Mouse (Mus musculus): ENCODE measurements around the gene Gpc3.
"Not testable (repeated sequence)": the region's sequence is repeated elsewhere in the genome, so short reads cannot be mapped to it uniquely, and the experiment has no call there.

The Gpc3 gene

GRCm38 (mm10) chrX:52412936-52413335, 200.8 kb downstream of the Gpc3 start:
- DNase-seq (ENCODE audit: low spot score in 2 of 2), result no peak

DNA sequence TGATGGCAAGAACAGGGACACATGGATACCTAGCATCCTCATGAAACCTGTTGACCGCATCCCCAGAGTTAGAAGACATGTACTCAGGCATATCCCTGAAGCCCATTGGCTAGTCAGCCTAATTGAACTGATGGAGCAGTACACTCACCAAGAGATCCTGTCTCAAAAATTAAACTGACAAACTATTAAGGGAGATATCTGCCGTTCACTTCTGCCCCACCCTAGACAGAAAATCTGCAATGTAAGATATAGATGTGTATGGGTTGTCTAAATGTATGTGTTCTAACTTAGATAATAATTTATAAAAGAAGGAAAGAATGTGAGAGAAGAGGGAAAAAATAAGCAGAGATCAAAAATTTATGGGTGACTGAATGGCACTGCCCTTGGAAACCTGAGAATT, 212.6 kb downstream of the Gpc3 start:
- DNase-seq (ENCODE audit: low spot score in 2 of 2), result no peak

GRCm38 (mm10) chrX:52375129-52375528, 238.6 kb downstream of the Gpc3 start:
- DNase-seq (ENCODE audit: low spot score in 2 of 2), result no peak

GRCm38 (mm10) chrX:52374209-52374608, 239.5 kb downstream of the Gpc3 start:
- no peak for DNase-seq (ENCODE audit: low spot score in 2 of 2)

GRCm38 (mm10) chrX:52372436-52372835, 241.3 kb downstream of the Gpc3 start:
- no peak for DNase-seq (ENCODE audit: low spot score in 2 of 2)

DNA sequence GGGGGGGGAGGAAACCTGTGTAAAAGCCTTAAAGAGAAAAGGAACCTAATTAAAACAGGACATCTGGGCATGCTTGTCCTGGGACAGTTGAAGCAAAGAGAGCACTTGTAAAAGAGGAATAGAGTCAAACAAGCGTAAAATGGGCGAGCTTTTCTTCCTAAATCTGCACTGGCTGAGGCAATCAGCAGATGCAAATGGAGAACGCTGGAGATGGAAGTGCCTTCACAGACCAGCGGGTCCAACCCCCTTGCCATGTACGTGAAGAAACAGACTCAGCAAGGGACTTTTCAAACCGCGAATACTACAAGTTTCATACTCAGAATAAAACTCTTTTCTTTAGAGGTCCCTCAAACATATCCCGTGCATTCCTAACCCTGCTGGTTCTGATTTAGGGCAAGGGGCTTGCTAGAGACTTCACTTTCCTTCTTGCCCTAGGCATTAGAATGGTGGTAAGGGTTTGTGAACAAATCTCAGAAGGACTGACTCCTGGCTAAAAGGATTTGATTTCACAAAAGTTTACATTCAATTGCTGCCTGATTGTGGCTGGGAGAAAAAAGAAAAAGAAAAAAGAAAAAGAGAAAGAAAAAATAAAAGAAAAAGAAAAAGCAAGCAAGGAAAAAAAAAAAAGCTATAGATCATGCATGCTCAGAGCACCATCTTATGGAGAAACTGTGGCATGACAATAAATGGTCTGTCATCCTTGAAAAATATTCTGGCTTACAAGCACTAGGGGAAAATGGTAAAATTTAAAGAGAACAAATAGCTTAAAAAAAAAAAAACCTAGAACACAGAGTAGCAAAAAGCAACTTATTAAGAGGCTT, 243.6 kb downstream of the Gpc3 start:
- DNase-seq (ENCODE audit: low spot score in 2 of 2), result no peak

DNA sequence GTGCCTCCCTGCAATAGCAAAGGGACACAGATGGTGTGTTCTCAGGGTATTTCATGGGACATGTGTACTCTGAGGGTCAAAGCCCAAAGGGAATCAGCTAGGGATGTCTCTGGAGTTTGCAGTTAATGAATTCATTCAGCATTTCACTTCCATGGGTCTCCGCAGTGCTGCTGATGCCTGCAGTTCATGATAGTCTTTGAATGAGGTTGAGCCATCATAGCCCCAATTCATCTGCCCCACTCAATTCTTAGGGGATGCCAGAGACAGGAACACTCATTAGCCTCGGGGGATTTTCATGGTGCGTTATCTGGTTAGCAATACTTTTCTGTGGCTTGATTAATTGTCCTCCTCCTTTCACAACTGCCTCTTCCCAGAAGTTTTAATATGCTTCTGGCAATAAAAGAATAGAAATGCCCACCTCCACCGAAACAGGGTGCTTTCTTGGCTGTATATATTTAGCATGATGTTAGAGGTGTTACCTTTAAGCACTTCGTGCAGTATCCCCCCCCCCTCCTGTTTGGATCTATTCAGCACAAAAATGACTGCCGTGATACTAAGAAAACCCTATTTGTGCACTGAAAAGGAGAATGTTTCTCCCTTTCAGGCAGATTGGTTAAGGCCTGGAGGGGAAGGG, 244.3 kb downstream of the Gpc3 start:
- no peak for DNase-seq (ENCODE audit: low spot score in 2 of 2)

DNA sequence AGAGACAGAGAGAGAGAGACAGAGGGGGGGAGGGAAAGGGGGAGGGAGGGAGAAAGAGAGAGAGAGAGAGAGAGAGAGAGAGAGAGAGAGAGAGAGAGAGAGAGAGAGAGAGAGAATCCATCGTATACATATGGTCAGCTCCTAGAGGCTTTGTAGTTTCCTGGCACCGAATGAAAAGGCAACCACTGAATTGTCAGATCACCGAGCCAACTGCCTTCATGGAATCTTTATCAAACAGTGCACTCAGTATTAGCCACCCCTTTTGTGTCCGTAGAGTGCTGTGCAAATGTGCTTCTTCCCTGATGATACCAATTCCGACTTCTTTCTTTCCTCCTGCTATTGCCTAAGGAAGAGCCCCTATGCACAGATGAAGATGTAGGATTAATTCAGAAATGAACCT, 246.9 kb downstream of the Gpc3 start:
- DNase-seq (ENCODE audit: low spot score in 2 of 2), result no peak

- no peak for DNase-seq (ENCODE audit: low spot score in 2 of 2)
These were observed 248.0 kb downstream of the Gpc3 start for GRCm38 (mm10) chrX:52365790-52366189.

DNA sequence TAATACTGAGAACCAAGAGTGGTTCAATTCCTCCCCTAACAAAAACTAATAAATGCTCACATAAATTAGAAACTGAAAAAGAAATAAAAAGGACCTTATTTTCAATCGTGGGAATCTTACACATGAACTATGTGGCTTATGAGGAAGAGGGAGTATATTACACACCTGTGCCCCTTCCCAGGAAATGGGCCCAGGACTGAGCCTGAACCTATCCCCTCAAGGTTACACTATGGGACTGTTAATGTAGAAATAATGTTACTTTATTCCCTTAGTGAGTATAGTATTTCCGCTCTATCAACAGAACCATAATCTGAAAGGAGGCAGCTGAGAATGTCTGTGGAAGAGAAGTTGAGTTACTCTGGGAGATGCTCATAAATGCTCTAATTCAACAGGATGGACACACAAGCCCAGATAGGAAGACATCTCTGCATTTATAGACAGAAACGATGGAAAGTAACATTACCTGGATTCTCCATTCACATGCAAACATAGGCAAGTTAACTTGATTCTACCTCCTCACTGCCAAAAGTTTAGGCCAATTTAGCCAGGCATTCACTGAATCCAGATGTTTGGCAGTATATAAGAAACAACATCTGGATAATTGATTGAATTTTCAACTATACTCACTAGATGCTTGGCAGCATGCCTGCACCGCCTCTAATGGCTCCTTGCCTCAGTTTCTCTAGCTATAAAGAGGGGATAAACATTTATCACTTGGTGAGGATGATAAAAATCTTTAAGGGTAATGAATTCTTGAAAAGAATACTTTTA, 251.3 kb downstream of the Gpc3 start:
- DNase-seq (ENCODE audit: low spot score in 2 of 2), result no peak

DNA sequence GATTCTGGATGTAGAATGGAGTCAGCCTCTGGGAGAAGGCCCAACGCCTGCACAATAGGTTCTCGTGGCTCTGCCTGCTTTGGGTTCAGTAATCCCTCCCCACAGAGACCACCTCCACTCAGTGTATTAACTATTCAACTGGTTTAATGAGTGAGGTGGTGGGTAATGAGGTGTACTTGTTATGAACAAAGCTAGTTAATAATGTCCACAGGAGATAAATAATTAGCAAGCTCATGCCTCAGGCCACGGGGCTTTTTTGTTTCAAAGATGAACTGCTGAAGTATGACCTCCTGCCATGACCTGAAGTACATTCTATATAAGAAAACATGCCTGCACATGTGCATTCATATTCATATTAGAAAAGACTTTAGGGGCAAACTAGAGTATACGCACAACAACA, 260.8 kb downstream of the Gpc3 start:
- no peak for DNase-seq (ENCODE audit: low spot score in 2 of 2)

DNA sequence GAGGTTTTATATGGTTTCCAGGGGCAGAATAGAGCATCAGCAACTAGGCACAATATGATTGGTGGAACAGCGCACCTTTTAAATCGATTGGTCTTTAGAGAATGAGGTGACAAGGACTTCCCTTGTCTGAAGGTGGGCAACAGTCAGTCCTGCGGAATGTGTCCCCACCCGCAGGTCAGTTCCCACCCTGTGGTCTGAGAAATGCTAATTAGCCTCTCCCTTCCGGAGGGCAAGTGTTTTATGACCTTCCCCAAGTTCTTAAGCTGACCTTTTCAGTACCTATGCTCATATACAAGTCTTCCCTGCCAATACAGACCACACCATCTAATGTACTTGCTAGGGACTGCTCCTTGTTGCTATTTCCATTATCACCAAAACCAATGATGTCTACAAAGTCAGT, 263.1 kb downstream of the Gpc3 start:
- not testable (repeated sequence) for DNase-seq (ENCODE audit: low spot score in 2 of 2)

- DNase-seq (ENCODE audit: low spot score in 2 of 2), result no peak
These were observed 265.0 kb downstream of the Gpc3 start for GRCm38 (mm10) chrX:52348773-52349172.

GRCm38 (mm10) chrX:52344018-52344417, 269.7 kb downstream of the Gpc3 start:
- no peak for DNase-seq (ENCODE audit: low spot score in 2 of 2)

DNA sequence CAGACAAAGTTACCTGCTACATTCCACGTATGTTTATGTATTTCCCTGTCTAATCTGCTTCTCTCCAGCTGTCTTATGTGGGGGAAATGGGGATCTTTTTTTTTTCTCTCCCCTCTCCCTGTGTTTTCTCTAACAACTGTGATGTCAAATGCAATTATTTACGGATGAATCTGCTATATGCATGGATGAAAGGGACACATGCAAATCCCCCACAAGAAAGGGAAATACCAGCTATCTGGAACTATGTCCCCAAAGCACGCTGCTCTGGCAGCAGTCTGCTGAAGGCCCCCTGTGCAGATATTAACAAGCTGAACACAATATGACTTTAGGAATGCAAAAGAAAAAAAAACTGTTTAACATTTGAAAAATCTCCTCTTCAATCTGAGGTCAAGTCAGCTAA, 273.5 kb downstream of the Gpc3 start:
- no peak for DNase-seq (ENCODE audit: low spot score in 2 of 2)

DNA sequence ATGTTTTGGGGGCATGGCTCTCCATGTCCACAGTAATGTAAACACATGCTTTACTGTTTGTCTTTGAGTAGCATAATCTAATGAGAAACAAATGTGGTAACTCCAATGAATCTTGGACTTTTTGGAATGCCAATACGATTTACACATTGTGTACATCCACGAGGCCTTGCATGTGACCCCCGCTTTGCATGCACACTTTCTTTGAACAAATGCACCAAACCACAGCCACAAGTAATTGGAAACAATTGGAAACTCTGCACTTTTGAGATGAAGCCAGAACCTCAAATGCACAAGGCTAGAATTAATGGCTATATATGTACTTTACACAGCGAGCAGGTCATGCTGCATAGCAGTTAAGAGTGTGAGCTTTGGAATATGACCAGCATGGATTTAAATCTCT, 292.0 kb downstream of the Gpc3 start:
- no peak for DNase-seq (ENCODE audit: low spot score in 2 of 2)

DNA sequence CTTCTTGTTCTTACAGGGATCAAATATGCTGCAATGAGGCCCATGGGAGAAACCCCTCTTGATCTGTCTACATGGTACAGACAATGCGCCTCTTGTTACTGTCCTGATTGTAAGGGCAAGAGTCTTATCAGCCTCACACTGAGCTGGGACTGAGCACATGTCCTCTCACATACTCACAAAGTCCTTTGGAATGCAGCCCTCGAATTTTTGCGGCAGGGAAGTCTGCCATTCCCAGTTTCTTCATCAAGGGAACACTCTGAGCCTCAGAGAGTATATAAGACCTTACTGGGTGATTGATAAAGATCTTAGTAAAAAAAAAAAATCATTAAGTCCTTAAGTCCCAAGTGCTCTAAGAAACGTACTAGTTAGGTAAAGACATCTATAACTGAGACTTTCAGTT, 293.1 kb downstream of the Gpc3 start:
- no peak for DNase-seq (ENCODE audit: low spot score in 2 of 2)

DNA sequence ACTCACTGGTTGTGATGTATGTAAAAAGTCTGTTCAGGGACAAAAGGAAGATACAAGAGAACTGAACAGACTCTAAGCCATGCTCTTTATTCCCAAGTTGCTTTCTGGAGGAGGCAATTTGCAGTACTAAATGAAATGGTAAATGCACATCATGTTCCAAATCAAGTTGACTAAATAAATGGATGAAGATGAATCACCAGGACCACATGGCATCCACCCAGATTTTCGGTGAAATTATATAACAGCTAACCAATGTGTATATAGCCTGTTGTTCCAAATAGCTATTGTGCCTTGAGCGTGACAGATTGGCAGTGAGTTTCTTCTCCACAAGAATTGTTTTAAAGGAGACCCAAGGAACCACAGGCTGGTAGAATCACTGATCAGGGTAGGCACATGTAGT, 302.8 kb downstream of the Gpc3 start:
- no peak for DNase-seq (ENCODE audit: low spot score in 2 of 2)

- DNase-seq (ENCODE audit: low spot score in 2 of 2), result no peak
These were observed 308.5 kb downstream of the Gpc3 start for GRCm38 (mm10) chrX:52305226-52305625.

DNA sequence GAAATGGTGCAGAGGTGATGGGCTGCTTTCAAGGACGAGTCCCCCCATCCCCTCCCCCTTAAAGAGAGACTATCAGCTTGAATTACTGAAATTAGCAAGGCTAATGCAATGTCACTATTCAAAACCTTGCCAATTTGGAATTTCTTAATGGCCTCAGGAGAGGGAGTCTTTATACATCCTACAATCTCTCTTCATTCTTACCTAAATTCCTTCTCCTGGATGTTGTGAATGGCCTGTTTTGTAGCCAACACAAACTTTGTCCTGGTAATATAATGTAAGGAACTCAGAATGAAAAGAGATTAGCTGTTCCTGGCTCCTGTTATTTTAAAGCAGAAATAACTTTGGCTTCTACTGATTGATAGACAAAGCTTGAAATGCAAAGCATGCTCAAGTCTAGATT, 325.0 kb downstream of the Gpc3 start:
- no peak for DNase-seq (ENCODE audit: low spot score in 2 of 2)

- DNase-seq (ENCODE audit: low spot score in 2 of 2), result no peak
These were observed 325.8 kb downstream of the Gpc3 start for GRCm38 (mm10) chrX:52287944-52288343.

DNA sequence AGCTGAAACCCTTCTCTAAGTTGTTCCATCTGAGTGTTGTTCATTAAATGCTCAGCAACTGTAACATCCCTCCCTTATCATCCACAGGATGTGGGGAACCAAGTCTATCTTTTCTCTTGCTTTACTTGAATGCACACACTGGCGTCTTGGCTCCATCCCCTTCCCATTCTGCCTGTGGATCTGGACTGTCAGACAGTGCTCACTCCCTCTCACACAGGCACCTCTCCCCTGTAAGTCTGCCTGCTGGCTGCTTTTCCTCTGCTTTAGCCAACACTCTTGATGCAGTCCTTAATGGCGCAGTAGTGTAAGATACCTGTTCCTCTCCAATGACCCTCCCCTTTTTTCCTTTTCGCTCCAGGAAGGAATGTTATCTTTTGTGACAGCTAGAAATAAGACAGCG, 331.7 kb downstream of the Gpc3 start:
- no peak for DNase-seq (ENCODE audit: low spot score in 2 of 2)
